Mouse (Mus musculus) liver, embryonic 14.5 days (tissue): ENCODE results near the gene Atp2c2.

Experiments used
- CTCF ChIP-seq: IDR thresholded peaks from 2 replicates; pipeline ENCODE4 v1.5.1; 2016; ENCODE audit warnings: antibody characterized with exemption, low read depth, control low read depth
- EP300 ChIP-seq: IDR thresholded peaks from 2 replicates; pipeline ENCODE4 v1.6.1; 2016; ENCODE audit warnings: antibody characterized with exemption, low read depth

DNA sequence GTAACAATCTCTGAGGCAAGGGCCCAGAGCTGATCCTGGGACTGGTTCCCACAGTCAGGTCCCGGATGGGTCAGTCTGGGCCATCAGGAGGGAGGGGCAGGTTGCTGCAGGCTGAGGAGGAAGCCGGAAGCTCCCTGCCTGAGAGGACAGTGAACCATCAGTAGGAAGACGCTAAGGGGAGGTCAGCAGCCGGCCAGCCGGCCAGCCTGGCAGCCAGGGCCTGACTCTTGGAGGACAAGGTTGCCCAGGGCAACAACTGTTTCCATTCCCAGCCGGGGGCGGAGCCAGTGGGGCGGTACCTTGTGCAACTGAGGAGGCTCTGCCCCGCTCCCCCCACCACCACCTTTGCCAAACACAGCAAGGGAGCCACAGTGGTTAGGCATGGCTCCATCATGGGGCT, 38.7 kb upstream of the Atp2c2 start:
- TF ChIP-seq CTCF, result no peak
- no peak for TF ChIP-seq EP300
